Mouse (Mus musculus) hematopoietic multipotent progenitor cell, adult 10-12 weeks (in vitro differentiated cells): ENCODE results near the gene Klra7. TPM values are rescaled to one million over a fixed set of nuclear protein-coding genes. Genes with fewer than 3 reads are reported as not detected.

Source experiments
- polyA plus RNA-seq: library from polyadenylated mRNA; stranded (reverse); fragments of >175 nt; gene quantifications from 2 replicates; pipeline ENCODE4 v1.2.3, GENCODE M21; 2012; ENCODE audit warnings: low replicate concordance

Gene Klra7
- polyA plus RNA-seq: 0.13 and 0.37 TPM in 2 replicates

DNA sequence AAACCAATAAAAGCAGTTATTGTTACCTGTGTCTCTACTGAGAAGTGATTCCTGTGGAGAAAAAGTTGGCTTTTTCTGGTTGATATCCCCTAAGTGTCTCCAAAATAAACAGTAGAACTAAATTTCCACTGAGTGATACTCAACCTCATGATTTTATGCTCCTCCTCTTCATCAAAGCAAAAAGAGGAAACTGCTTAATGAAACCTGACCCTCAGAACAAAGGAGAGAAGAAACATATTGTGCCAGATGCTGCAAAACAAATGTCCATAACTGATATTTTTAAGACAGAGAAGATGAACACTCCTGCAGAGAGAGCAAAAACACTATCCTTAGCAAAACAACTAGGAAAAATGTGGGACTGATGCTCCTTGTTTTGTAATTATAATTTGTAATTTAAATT, at the start of gene Klra7:
Klra7 (minus strand) TSS at position 101 of the 400 bp plus-strand sequence.

DNA sequence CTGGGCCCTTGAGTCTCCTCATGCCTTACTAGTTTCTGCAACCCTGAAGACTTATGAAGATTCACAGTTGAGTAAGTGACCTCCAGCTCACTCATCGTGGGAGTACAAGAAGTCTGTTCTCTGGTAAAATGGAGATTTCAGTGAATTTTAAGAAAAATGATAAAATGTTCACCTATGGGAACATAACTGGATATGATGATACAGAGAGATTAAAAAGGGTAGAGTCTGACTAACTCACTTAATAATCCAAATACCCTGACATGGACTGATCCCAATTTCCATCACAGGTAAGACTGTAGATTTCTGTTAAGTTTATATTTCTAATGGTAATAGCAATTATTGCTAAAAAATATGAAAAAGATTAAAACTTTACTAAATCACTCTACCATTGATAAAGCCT, 48.7 kb upstream of the Klra7 start, which contains the start of gene Klra10:
Klra10 (minus strand) TSS at position 101 of the 400 bp plus-strand sequence.

DNA sequence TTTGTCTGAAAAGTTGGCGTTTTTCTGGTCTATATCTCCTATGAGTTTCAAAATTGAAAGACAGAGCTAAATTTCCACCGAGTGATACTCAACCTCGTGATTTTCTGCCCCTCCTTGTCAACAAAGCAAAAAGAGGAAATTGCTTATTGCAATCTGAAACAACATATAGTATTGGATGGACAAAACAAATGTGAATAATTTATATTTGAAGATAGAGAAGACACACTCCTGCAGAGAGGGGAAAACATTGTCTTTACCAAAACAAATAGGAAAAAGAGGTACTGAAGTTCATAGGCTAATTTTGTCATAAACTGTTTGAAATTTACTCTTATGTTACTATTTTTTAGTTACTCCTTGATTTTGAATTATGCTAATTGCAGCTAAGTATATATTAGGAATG, 40.1 kb downstream of the Klra7 start, which contains the start of gene Klra9:
Klra9 (minus strand) TSS at position 101 of the 400 bp plus-strand sequence.

Other genes with a start within 250 kb of the Klra7 start
- not detected in 2 replicates for gene Klra6, start 206.4 kb downstream of the Klra7 start, polyA plus RNA-seq
- gene Klra4, start 166.1 kb downstream of the Klra7 start, polyA plus RNA-seq: not detected in 2 replicates
- not detected in 2 replicates for gene Klra8, start 103.4 kb downstream of the Klra7 start, polyA plus RNA-seq
- 0.12 and 0.16 TPM in 2 replicates for gene Klra9, start 40.2 kb downstream of the Klra7 start, polyA plus RNA-seq
- not detected in 2 replicates for gene Klra10, start 48.6 kb upstream of the Klra7 start, polyA plus RNA-seq
- gene Klra3, start 104.3 kb upstream of the Klra7 start, polyA plus RNA-seq: 0.25 and 1.7 TPM in 2 replicates
- gene Klra1, start 153.6 kb upstream of the Klra7 start, polyA plus RNA-seq: 0.07 TPM in 1 of 2 replicates, not detected in the other